Mouse (Mus musculus) right cerebral cortex, postnatal 36 days (tissue): ENCODE measurements around the gene Smurf2.
A peak's percentile ranks its signal among the peaks of the same experiment; 100 is the strongest.
"Not testable (repeated sequence)": the region's sequence is repeated elsewhere in the genome, so short reads cannot be mapped to it uniquely, and the experiment has no call there.

ENCODE experiments used
- DNase-seq, 2 experiments: peaks; one replicate each; pipeline ENCODE4 v3.0.0; 2022; ENCODE audit warnings: low spot score in 2 of 2, mixed read lengths in 1 of 2

Gene Smurf2

DNA sequence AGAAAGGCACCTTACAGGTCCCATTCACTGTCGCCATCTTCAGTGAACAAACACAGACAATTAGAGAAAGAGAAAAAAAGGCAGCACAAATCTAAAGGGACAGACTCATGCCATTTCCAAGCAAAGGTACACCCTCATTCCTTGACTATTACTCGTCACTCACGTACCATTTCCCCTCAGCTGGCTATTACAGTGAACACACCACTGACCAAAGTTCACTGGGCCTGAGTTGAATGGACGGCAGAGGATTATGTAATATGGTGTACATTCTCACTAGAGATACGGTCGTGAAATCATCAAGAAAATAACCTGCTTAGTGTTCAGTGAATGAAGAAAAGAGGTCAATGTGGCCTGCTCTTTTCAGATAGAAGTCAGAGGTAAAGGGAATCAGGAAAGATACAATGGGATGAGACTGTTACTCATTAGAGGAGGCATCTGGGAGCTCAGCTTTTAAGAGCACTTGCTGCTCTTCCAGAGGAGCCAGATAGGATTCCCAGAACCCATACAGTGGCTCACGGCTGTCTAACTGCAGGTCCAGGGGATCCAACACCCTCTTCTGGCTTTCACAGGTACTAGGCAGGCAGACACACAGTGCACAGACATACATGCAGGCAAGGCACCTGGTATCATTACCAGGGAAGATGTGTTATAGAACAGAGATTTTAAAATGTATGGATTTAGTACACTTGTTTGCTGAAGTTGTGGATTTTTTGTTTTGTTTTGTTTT lies 107.9 kb downstream of the Smurf2 start:
- DNase-seq, result no peak

DNA sequence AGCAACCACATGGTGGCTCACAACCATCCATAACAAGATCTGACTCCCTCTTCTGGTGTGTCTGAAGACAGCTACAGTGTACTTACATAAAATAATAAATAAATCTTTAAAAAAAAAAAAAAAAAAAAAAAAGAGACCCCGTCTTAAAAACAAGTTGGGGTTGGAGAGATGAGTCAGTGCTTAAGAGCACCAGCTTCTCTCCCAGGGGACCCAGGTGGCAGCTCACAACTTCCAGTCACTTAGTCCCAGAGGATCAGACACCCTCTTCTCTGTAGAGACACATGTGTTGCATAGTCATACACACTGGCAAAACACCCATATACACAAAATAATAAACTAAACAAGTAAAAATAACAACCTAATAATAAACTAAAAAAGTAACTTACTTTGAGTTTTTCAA lies 113.1 kb downstream of the Smurf2 start:
- DNase-seq, result not testable (repeated sequence)

DNA sequence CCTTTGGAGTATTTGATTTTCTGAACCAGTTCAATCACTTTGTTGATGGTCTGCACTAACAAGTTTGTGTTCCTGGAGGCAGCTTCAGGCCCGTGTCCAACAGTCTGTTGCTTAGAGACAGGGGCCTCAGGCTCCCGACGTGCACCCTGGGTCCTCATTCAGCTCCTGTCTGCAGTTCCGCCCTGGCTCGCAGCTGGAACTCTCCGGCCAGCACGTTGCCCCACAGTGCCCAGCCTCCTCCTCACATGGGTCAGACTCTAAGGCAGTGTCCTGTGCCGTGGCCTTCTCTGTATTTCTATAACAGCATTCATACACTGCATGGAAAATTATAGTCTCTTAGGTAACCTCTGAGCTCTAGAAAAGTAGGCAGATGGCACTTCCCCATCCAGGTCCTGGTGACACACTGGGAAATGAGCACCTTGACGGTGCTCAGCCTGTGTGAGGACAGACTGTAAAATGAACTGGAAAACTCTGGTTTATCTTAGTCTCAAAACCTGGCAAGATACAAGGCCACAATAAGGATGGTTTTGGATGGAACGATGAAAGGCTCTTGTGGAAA lies 118.4 kb downstream of the Smurf2 start:
- no peak for DNase-seq

DNA sequence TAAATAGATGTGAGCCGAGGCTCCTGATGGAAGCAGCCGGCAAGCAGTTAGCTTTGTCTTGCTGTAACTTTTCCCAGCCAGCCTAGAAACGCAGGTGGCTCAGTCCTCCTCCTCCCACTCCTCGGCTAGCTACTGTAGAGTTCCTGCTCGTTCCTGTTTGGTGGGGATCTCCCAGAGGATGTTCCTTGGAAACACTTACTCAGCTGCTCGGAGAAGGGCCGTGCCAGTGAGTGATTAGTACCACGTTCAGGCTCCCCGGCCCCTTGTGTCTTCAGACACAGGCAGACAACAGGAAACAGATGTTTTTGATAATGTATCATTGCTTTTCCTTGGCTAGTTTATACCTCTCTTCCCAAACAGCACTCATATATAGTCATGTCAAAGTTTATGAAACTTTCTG lies 124.8 kb downstream of the Smurf2 start:
- DNase-seq, result no peak

DNA sequence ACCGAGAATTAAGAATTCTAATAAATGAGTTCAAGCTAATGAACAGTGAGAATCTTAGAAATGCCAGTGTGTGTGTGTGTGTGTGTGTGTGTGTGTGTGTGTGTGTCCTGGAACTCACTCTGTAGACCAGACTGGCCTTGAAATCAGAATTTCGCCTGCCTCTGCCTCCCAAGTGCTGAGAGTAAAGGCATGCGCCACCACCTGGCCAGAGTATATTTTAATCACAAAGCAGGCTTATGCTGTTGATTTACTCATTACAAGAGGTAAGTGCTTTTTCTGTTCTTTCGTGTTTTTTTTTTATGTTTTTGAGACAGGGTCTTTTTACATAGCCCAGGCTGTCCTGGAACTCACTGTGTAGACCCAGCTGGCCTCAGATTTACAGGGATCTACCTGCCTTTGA lies 126.7 kb downstream of the Smurf2 start:
- no peak for DNase-seq

DNA sequence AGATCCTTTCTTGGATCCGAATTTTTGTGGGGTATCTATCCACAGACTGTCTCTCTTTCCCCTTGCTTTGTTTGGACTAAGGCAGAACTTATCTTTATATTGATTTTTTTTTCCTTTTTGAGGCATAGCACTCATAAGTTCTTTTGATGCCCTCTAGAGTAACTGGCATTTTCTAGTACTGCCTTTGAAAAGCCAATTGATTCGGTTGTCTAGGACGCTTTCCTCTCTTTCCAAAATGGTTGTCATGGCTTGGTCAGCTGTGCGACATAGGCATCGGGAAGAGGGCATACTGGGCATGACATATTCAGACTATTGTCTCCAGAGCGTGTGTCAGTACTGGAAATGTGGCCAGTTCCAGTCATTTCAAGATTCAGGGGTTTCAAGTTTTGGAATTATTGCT lies 130.9 kb downstream of the Smurf2 start:
- no peak for DNase-seq

DNA sequence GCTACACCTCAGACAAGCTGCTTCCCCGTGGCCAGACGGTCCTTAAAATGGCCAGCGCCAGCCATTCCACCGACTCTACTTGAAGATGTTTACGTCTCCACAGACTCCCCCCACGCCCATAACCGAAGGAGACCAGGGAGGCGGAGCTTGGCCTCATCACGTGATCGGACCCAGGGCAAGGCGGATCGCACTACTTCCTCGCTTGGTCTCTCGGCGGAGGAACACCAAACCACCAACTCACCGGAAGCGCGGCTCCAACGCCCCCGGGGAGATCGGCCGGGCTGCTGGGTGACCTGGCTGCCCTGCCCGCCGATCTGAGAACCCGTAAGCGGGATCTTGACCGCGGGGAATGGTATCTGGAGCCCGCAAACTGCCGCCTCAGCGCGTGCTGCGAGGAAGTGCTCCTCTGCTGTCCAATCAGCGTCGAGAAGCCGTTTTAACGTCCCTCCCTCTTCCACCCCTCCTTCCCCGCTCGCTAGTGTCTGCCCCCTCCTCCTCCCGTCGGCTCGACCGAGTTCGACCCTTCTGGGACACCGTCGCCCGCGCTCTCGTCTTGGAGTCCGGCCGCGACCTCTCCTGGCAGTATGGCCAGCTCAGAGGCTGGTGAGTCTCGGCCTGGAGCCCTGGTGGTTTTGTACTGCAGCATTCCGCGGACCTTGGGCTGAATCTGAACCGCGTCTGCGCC lies 131.6 kb downstream of the Smurf2 start, which contains the start of the genes Ddx5 and Cep95:
Ddx5 (minus strand) TSS at position 411 of the 685 bp plus-strand sequence.
Cep95 (plus strand) TSS at position 478 of the 685 bp plus-strand sequence.
- peak; percentile 91 to 97 for DNase-seq

DNA sequence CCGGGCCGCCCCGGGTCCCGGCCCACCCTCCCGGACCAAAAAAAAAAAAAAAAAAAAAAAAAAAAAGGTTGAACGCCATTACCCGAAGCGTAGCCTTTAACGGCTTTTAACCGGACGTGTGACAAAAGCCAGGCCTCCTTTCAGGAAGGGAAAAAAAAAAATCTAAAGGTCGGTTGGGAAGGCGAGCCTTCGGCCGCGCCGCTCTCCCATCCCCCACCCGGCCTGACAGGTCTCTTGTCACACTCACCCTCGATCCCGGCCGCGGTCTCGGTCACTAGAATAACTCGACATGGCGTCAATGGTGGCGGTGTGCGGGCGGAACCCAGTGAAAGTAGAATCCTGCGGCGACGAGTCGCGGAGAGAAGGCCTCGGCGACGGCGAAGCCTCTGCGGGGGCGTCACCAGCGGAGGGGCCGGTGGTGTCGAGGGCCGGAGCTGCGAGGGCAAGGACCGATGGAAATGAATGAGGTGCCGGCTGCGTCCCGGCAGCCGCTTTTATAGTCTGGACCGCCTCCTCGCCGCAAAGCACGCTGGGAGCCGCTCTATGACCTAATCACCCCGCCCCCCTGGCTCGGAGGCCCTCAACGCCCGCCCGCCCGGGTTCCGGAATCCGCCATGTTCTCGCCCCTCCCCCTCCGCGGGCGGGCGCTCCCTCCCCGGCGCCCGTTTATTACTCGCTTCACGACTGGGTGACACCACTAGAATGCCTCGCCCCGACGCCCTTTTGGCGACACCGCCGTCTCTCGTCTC lies 132.3 kb downstream of the Smurf2 start:
- peak; percentile 94 to 95 for DNase-seq

DNA sequence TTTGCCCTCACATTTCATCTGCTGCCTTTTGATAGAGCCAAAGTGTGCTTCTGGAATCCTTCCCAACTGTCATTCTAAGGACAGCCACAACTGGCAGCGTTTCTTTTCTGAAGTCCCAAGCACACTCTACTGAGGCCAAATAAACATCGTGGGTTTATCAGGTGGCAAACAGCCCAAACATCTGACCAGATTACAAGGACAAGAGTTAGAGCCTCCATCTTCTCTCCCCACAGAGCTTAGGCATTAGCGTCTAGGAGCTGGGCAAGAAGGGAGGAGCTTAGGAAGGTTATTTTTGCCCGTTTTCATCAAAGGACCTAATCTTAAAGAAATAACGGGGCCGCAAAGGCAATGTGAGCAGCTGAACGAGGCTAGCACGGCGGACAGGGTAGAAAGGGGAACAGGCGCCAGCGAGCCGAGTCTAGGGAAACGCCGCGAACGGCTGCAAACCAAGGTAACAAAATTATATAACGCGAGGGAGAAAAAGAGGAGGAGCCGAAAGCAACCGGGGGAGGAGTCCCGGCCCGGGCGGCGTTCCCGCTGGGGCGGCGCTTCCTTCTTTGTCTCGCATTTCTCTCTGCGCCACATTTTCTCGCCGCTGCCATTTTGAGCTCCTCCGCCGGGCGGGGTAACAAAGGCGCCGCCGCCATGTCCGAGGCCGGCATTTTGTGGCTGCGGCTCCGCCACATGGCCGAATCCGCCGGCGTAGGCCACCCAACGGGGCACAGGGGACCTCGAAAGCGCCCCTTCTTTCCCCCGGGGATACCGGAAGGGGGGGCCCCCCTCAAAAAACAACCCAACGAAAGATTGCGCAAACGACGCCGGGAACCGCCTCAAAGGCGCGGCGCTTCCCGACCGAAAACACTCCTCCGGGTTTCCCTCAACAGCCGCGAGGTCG lies 133.1 kb downstream of the Smurf2 start:
- peak; percentile 78 to 81 for DNase-seq

DNA sequence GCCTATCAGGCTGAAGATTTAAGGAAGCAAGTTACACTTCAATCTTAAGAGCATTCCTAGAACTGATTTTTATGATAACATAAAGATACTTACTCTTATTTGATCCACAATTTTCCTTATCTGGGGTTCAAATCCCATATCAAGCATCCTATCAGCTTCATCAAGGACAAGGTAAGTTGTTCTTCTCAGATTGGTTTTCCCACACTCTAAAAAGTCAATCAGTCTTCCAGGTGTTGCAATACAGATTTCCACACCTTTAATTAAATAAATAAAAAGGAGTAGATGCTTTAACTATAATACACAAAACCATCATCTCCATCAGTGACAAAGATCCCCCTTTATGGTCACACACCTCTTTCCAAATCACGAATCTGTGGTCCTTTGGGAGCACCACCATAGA lies 135.5 kb downstream of the Smurf2 start:
- no peak for DNase-seq

DNA sequence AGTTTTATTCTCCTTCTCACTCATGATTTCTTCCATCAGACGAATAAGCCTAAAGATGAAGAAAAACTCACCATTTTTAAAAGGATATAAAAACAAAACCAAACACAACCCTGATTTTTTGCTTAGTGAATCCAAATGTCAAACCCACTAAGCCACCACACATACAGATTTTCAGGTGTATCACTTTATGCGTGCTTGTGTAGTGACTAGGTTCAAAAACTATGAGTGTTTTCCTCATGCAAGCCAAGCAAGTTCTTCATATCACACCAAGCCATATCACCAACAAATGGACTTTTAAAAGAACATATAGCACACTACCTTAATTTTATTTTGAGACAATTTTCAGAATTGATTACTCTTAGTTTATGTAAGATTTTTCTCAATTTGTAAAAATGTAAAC lies 136.0 kb downstream of the Smurf2 start:
- DNase-seq, result no peak

DNA sequence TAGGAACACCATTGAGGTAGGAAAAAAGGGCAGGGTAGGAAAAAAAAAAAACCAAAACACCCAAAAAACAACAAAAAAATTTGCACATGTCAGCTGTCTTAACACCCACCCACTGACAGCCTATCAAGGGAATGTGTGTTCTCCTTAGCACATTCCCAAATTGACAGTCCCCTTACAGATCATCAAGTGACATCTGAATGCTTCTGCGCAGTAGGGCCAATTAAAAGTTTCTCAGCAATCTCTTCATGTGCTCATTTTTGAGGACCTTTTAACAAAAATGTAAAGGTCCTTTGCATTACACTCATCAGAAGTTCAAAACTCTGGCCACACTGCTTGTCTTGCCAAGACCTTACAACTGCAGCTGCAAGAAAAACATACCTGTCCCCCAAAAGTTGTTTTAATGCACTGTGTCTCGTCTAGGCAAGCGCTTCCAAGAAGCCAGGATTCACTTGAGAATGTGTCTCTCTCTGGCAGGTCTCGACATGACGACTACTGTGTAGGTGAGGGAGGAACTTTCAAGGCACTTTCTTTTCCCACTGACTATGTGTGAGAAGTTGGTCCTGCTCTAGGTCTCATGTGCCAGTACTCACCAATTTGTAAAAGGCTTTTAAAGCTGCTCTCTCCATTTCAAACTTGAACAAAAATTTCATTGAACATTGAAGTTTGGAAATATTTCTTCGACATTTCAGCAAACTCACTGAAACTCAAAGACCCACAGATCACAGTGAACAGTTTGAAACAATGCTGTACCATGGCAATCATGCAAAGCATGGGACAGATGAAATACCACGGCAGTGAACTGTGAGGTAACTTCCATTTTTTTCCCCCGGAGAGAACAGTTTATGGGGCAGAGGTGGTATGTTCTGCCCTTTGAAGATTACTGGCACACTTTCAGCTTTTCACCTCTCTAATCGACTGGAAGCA lies 137.4 kb downstream of the Smurf2 start:
- no peak for DNase-seq

DNA sequence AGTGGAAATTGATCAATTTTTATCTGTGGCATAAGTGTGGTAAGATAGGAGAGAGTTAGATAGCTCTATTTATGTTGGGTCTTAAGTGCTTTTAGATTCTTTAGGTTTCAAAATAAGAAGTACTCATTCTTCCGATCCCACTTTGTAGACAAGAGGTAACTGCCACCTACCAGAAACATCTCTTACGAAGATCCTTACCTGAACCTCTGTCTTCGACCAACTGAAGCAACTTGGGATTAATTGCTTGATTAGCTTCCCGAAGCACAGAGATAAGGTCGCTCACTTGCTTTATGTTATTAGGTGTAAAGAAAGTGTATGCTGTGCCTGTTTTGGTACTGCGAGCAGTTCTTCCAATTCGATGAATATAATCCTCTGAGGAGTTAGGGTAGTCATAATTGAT lies 138.2 kb downstream of the Smurf2 start:
- DNase-seq, result not testable (repeated sequence)

DNA sequence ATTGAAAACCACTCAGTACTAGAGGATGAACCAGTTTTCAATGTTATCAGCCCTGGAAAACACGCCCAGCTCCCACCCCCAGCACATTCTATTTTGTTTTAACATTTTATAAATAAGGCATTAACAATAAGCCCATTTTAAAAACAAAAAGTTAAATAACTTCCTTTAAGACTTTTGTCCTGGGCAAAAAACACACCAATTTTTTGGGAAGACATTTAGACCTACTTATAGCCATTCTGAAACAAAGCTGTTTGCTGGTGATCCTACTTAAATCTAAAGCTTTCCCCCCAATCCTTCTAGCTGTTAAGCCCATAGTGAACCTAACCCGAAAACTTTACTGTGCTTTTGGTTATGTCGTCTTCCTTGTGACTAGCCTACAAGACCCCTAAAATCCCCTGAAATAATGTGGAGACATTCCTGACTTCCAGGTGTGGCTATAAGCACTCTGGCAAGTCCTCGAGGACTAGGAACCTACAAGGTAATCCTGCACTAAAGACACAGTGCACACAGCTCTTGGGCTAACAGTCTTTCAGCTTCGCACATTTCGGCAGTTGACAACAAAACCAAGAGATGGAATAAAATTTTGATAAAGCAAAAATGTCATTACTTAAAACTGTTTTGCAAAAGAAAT lies 139.8 kb downstream of the Smurf2 start:
- DNase-seq, result no peak

DNA sequence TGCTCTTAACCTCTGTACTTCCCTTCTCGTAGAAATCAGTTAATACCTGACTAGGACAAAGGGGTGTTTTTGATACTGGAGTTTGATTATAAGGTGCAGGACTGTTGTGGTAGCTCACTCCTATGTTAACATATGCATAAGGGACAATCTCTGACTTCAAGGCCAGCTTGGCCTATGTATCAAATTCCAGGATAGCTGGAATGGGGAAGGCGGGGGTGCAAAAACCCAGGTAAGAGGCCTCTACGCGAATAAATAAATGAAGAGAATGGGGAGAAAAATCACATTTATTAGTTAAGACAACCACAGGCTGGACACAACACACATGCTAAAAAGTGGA lies 140.5 kb downstream of the Smurf2 start:
- DNase-seq, result no peak

DNA sequence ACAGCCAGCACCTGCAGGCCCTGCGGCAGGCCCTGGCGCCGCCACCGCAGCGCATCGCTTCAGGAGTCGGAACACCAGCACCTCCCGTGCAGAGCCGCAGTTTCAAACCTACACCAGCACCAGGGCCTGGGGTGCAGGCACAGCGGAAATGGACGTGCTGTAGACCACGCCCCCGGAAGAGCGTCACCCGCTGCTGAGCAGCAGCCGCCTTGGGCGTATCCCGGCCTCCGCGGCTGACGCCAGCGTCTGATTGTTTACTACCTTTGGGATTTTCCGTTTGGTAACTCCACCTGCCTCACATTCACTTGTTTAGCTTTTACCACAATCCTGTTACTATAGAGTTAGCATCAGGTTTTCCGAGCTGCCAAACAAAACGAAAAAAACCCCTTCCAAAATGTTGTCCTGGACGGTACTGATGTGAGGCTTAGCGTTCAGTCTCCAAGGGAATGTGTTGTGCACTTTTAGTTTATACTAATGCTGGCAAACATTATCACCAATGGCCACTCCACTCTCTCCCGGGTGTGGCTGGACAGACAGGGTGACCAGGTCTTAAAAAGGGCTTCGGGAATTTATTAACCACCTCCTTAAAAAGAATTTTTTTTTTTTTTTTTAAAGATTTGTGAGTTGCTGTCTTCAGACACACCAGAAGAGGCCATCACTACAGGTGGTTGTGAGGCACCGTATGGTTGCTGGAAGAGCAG lies 141.0 kb downstream of the Smurf2 start, which contains the start of gene Polg2:
Polg2 (minus strand) TSS at position 150 of the 701 bp plus-strand sequence.
- peak; percentile 89 to 93 for DNase-seq

DNA sequence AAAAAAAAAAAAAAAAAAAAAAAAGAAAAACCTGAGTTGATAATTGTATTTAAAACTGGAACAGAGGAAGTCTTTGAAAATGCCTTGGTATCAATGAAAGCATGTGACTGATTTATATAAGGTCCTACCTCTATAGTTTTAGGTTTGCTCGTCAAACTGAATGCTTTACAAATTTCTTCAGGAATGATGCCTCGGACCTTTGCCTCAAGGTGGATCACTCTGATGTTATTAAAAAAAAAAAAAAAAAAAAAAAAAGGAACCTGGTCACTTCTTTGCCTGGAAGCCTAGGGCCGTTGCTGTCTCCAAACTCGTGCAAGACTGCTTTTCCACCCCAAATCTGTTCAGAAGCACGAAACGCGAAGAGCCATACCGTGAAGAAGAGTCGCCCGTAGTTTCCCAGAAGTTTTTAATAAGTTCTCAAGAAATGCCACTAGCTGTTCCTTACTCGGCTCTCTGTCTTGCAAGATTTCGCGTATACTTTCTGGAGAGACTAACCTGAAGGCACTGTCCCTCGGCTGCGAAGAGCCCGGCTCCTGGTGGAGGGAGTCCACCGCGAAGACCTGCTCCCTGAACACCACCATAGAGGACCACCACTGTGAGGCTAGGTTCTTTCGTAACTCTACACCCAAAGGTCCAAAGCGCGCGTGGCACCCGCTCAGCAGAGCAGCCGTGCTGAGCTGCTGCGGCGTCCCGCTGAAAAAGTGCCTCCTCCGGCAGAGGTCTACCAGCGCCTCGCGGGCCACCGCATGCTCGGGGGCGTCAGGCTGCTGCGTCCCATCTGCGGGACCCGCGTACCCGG lies 141.7 kb downstream of the Smurf2 start:
- no peak for DNase-seq

DNA sequence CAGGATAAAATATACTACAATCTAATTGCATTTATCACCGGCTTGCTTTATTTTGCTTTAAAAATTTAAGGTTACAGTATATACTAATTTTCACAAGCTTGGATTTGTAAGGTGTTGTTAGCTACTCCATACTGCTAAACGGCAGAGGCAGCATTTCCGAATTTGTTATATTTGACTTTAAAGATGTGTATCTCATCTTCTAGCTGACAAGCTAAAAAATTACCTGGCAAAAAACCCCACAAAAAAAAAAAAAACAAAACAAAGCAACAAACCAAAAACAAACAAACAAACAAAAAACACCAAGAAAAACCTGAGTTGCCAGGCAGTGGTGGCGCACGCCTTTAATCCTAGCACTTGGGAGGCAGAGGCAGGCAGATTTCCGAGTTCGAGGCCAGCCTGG lies 142.4 kb downstream of the Smurf2 start:
- DNase-seq, result no peak
